Mouse (Mus musculus): ENCODE measurements at regions not wholly inside any gene's neighbourhood (a gene's known extent, or its start where the extent isn't known, plus 50 kb on each side); places are given as distances from the start of the nearest gene placed in this dataset.

DNA sequence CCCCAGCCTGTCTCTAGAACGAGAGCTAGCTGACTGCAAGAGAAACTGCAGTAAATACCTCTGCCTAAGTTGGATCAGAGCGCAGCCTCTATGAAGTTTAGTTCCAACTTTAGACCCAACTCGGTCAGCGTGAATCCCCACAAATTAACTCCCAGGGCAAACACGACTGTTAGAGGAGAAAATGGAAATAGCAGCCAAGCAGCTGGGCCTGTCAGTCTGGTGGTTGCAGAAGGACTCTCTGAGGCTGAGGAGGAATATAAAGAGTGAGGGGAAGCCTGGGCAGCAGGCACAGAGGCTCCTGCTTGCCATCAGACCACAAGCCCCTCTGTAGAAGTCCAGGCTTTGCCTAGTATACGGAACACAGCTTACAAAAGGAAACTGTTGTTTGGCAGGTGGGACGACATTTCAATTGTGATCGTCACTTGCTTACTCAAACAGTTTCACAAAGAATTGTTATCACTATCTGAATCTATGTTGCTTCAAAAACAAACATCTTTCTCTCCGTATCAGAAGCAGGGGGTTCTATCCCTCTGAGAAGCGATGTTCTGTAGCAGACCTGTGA is 135.0 kb downstream of the Lmo4 start:
- no peak for DNase-seq

DNA sequence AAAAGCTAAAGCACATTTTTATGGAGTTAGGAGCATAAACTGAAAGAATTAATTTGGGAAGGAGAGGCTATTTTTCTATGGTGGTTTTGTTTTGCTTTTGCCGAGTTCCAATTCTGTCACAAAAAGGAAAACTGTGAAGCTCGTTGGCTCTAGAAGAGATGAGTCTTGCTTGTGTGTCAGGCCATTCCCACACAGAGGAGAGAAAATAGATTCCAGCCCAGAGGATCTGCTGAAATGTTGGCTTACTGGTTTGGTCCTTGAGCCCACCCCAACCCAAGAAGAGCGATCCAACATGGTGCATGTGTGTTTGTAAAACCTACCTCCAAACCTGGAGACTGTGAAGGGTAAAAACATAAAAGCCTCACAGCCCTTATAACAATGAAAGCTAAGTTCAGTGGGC is 138.0 kb downstream of the Lmo4 start:
- no peak for DNase-seq

DNA sequence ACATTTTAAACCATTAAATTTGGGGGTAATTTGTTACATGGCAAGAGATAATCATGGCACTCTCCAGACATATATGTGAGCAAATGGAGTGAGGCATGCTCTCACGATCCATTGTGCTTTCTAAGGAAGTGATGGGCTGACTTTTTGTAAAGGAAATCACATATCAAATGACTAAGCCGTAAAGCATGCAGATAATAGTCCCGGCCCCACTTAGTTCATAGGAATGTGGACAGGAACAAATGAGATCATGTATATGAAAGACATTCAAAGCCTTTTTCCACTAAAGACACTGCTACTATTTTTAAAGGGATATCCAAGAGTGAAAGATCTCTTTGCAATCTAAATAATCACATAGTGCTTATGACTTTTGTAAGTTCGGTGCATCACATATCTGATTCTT is 146.9 kb downstream of the Lmo4 start:
- DNase-seq: no peak

DNA sequence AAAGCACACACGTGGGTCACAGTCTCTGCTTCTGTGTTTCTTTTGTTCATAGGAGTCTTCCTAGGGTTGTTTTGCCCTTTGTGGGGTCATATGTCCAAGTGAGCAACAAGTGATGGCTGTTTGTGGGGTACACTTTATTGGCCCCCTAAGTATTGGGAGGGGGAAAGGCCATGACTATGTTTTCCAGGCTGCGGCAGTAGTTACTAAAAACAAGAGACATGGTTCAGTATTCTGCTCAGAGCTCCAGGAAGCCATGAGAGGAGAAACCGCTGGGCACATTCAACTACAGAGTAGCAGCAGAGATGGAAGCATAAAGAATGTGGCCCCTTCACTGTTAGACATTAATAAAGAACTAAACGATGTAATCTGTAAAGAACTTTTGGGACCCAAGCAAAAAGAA is 154.7 kb downstream of the Lmo4 start:
- no peak for DNase-seq

DNA sequence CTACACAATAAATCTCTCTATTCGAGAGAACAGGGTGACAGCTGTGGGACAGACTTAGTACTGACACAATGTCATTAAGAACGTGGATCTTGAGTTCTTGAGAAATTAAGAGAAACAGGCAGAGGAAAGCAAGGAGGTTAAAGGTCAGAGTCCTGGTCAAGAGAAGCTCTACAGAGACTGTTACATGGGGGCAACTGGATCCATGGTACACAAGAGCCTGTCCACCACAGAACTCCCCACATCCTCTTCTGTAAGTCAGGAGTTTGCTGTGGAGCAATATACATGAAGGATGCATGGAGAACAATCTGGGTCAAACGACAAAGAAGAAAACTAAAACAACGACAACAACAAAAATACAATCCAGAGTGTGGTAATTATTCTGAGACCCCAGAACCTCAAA is 155.8 kb downstream of the Lmo4 start:
- DNase-seq: no peak

DNA sequence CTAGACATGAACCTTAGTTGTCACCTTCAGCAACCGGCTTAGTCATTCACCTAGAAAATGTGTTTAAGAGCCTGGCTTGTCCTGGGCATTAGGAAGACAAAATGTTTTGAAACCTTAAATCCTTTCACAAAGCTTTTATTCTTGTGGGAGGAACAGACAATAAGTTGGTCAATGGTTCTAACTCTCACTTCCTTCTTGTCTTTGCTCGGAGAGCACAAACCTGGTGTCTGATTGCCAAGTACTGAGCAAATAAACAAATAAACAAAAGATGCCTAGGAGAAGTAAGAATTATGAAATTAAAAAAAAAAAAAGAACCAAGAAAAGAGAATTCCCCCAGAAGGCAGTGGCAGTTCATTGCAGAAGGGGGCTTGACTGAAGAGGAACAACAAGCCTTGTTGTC is 160.7 kb downstream of the Lmo4 start:
- no peak for DNase-seq

DNA sequence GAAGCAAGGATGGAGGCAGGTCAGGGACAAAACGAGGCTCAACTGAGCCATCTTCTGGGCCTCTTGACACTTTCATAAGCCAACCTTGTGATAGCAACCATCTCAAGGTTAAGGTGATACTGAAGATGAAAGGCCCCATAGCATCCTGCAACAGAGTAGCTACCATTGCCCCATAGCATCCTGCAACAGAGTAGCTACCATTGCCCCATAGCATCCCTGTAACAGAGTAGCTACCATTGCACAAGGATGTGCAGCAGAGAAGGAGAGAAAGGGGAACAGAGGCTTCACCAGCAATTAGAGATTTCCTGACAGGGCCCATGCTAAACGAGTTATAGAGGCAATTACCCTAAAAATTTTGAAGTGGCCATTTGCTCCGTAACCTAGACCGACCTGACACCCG is 163.2 kb downstream of the Lmo4 start:
- no peak for DNase-seq

DNA sequence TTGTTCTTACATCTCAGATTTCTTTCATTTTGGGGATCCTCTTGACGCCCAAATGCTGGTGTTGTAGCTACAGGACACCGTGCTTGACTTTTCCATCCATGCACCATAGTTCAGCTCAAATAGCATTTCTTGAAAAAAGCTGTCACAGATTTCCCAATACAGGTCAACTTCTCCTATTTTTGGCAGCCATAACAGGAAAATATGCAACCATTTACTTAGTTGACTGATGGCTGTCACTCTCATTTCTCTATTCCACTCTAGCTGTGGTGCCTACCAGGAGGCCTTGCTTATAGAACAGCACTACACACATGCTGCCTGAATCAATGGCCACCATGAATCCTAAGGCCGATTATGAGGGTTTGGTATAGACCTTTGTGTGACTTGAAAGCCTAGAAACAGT is 165.5 kb downstream of the Lmo4 start:
- no peak for DNase-seq

DNA sequence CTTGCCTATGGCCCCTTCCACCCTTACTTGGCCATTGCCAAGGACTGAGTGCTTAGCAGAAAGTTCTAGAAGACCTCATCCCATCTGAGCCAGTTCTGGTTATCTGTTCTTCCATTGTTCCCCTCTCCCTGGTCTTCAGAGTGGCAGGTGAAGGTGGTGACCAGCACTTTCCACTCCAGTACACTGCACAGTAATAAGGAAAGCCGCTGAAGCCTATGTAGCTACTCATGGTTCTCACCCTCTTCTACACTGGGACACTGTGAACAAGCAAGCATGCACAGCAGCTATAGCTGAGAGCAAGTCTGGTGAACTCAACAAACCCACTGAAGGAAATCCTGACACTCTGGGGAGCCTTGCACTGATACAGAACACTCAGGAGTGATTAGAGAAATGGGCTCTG is 175.4 kb downstream of the Lmo4 start:
- no peak for DNase-seq

DNA sequence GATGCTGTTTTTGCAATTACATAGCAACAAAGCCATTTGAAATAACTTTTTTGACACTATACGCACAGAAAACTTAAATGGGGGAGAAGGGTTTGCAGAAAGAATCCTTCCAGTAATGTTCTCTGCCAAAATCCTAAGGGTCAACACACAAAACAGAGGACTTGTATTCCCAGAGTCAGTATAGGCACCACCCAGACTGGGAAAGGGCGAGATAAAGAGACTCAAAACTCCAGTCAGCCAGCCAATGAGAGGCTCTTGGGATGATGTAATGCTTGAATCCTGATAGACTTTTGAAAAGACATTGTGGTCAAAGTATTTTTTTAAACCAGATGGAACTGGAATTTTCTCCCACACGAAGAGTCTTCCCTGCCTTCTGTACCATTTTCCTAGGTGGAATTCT is 175.9 kb downstream of the Lmo4 start:
- DNase-seq: no peak

DNA sequence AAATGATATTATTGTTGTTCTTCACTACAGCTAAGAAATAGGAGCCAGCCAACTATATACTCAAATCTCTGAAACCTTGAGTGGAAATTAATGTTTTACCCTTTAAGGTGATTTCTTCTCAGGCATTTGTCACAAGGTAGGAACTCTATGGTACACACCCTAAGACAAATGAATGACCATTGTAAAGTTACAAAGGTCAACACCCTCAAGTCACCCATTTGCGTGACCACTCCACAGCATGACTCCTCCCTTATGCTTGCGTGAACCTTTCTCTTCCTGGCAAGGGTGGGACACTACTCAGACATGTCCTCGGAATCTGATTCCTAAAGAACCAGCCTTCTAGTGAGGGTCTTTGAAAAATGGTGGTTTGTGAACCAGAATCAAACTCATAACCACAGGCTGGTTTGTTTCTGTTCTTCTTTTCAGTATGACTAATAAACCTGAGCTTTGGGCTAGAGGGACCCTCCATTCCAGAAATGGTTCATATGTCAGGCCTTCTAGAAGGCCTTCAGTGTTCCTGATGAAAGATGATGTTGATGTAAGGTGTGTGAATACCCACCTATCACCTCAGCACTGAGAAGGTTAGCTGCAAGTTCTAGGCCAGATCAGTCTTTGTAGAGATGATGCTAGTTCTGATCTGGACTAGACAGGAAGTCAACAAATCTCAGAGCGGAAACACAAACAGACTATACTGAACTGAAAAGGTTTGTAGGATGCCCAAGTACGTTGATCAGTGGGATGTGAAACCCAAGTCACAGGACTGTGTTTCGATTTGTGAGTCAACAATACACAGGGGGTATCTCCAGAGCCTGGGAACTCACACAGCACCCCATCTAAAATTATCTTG is 177.7 kb downstream of the Lmo4 start:
- DNase-seq: no peak

DNA sequence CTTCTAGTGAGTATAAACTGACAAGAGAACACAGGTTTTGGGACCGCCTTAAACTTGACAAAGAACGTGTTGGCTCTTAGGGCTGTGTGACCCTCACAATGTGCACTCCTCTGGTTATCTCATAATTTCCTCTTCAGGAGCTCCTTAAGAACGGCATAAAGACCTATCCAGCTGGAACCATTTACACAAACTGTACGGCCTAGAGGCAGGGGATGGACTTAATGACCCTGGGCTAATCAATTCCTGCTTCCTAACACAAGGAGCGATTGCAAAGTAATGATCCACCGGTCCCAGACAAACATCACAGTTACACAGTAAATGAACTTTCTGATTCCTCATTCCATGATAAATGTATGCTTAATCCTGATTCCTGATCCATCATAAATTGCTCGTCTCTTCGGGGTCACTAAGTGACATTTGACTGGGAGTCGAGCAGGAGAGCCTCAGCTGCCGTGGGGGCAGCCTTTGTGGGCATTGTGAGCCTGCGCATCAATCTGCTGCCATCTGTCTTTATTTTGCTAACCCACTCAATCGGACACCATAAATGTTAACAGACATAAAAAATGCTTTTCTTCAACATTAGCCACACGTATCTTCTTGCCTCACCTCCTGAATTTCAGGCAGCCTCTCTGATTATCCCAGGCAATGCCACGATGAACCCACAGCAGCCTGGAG is 179.4 kb downstream of the Lmo4 start:
- DNase-seq: no peak

DNA sequence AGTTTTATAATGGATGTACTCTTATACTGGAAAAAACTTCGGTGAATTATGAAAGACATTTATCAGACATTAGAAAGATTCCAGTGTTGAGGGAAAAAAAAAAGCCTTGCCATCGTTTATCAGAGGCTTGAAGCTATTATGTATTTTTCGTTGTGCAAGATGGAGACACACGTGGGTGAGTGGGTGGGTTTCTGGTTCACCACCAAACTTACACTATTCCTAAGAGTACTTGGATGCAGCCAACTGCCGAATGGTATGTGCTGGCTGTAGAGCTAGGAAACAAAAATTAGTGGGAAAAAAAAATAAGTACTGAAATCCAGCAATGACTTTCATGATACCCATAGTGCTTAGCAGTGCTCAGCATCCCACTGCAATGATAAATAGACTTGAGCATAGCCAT is 180.8 kb downstream of the Lmo4 start:
- DNase-seq: no peak

DNA sequence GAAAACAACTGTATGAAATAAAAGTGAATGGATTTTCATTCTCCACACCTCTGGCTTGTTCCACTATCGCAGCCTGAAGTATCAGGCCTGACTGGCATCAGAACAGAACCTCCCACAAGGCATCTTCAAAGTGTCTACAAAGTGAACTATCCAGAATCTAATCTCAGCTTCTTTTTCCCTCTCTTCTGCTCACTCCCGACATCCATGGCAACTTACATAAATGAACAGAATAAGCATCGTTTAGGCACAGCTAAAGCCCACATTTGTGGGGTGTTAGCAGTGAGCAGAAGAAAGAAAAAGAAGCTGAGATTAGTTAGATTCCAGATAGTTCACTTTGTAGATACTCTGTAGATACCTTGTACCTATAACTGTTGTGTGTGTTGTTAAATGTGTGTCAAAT is 182.0 kb downstream of the Lmo4 start:
- DNase-seq: no peak

DNA sequence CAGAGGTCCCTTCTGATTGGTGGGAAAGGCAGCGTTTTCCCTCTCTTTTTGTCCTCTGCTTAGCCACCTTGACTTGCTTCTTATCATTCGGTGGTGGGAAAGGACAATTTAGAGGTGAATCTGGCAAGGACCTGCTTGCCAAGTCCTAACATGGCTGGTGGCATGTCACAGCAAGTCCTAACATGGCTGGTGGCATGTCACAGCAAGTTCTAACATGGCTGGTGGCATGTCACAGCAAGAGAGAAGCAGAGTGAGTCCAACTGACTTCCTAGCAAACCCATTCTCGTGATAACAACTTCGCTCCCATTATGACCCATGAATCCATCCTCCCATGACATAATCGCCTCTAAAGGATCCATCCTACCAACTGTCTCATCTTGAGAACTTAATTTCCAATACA is 183.1 kb downstream of the Lmo4 start:
- DNase-seq: no peak

DNA sequence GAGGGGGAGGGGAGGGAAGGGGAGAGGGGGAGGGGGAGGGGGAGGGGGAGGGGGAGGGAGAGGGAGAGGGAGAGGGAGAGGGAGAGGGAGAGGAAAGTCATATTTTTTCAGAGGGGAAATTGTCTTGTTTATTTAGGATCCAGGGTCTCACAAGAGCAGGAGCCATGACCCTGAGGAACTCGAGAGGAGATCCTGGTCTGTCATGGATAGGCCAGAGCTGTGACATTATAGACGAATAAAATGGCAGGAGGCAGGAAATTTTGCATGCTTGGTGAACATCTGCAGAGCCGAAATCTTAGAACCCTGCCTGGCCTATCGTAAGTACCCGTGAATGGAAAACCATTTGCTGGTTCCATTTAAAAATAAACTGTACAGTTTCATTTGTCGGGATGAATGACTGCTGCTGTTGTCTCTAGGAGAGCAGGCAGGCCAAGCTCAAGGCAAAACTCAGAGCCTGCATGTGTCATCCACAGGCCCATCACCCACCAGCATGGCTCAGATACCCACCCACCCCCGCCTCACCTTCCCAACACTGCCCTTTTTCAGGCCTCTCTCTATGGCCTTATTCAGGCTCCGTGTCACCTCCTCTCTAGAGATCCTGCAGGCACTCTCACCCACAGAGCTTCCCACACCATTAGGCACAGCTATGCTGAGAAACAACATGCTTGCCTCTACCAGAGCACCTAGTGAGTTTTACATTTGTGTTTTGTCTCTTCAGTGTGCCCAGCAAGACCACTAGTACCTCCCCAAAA is 184.7 kb downstream of the Lmo4 start:
- no peak for DNase-seq

DNA sequence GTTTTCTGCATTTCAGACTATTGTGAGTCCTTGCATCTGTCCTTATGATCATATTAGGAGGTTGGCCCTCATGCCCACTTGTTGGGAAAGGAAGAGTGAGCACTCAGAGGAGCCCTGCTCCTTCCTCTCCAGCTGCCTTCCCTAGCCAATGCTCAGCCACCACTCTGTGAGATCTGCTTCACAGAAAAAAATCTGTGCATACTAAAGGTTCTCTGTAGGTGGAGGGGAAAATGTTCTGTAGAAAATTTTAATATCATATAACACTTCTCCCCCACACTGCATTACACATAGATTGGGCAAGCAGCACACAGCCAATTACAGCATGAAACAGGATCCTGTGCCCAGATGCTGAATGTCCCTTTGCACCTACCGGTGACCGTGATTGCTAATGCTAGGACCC is 185.7 kb downstream of the Lmo4 start:
- no peak for DNase-seq

DNA sequence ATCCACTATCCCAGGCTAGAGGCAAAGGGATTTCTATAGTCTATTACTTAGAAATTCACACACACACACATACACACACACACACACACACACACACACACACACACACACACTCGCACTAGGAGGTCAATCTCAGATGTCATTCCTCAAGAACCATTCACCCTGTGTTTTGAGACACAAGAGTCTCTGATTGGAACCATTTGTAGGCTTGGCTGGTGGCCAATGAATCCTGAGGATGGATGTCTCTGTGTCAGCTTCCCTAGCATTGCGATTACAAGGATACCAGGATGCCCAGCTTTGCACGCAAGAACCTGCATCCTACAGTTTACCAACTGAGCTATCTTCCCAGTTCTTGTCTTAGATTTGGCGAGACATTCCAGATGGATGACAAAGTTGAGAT is 186.5 kb downstream of the Lmo4 start:
- DNase-seq: no peak

DNA sequence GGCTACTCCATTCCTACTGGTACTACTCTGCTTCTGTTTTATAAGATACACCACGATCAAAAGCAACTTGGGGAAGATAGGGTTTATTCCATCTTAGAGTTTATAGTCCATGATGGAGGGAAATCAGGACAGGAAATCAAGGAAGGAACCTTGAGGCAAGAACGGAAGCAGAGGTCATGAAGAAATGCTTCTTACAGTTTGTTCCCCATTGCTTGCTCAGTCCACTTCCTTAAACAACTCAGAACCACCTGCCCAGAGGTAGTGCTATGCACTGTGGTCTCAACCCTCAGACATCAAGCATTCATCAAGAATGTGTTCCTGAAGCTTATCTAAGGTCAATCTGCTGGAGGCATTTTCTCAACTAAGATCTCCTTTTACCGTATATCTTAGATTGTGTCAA is 189.8 kb downstream of the Lmo4 start:
- no peak for DNase-seq

DNA sequence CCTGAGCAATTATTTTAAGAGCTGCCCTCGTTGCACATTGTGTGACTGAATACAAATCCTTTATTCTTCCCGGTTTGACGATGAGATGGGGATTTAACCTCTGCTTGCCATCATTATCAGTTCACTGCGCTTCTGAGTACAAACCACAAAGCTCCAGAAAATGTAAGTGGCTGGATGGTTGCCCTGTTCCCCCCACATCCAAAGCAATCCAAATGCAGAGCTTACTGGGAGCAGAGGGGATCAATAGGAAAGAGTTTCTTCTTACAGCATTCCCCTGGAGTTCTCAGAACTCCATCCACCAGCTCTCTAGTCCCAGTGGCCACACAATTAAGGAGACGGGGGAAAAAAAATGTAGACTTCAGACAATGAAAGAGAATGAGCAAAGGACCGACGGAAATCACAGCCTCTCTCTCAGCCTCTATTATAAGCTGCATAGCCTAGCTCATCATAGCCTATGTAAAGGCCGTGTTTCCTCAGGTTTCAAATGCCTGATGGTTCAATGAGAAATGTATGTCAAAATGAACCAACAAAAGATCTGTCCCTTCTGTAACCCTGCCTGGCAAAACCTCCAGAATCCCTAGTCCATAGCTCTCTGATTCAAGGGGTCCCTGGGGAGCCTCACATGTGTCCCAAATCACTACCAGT is 191.4 kb downstream of the Lmo4 start:
- no peak for DNase-seq

DNA sequence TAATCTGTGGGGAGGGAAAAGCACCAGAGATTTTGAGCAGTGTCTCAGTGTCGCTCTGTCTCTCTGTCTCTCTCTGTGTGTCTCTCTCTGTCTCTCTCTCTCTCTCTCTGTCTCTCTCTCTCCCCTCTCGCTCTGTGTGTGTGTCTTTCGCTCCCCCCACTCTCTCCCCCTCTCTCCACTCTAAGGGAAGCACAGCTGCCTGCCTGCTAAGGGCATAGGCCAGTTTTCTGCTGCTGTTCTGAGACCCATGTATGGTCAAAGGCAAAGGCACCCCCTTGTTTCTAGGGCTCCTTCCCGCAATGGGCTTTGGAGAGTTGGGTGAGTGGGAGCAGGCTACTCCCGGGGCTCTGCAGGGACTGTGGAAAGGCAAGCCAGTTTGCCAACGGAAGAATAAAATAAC is 192.2 kb downstream of the Lmo4 start:
- no peak for DNase-seq

DNA sequence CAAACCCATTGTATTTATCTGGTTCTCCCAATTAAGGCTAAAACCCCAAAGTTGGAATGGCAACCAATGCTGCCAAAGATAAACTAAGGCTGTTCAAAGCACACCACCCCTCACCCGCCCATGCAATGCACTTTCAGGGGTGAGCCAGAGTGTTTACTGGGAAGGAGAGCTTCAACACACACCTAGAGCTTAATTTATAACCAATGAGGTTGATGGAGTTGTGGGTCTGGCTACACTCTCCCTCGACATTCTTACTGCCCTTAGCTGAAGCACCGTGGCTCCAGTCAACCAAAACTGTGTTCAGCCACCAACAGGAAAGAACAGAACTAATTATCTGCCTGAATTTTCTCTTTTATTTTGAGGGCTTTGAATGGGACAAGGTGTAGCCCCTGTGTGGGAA is 192.8 kb downstream of the Lmo4 start:
- no peak for DNase-seq

DNA sequence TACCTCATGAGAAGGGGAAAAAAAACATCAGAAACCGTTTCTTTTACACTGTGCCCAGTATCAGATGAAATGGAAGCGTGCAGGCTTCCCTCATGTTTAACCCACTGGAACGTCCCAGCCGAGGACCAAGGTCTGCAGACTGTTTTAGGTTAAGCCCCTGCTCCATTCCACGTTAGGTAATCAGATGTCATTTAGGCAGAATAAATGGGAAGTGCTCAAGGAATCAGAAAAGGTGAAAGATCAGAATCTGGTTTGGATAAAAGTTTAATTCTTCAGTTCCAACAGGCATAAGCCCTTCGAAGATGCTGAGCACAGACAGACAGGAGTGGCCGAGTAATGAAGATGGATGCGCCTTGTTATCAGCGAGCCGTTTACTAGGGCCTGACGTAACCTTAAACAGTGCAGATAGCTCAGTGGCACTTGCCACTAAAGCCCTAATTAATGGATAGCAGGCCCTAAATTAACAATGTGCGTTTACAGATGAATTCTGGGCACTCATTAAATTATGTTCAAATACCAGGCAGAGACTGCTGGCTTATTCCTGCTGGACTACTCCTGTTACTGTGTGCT is 193.5 kb downstream of the Lmo4 start:
- no peak for DNase-seq

All from right cerebral cortex, postnatal 25 days (tissue).